Mouse (Mus musculus) cerebellum, adult 9-10 months (tissue): ENCODE results near the gene Lclat1.

Experiments
- DNase-seq: peaks from one replicate; pipeline ENCODE4 v3.0.0; 2022

Gene Lclat1

DNA sequence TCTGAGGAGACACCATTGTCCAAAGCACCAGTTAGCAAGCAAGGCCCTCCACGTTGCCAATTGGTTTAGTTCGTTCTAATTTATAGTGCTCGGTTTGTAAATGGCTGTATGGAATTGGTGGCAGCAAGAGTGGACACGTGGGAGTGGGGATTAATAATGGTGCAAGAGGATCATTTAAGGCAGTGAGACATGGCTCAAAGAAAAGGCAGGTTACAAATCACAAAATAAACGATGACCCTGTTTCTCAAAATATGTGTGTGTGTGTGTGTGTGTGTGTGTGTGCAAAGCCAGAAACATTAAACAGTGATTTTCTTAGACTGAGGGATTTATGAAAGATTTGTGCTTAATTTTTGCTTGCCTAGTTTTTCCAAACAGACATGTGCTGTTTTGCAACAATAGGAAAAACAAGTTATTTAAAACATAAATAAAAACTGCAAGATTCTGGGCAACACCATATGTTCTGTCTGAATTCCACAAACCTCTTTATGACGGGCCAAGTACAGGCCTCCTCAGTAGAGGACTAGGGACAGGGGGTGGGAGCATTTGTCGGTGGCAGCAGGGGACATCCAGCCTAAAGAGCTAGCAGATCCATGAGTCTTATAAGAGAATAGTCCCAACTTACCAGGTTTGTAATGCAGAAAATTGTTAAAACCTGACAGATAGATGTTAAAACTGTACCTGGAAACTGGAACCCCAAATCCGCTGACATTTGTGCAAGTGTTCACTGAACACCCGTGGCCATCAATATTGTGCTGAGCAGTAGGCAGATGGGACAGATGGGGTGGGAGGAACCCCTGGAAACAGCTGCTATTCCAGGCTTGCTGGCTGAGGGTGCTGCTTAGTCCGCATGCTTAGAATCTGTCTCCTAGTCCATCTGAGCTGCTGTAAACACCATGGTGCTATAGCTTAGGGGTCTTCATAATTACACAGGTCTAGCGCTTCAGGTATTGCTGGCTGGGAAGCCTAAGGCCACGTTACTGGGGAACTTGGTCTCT is 15.4 kb upstream of the Lclat1 start:
- no peak for DNase-seq

DNA sequence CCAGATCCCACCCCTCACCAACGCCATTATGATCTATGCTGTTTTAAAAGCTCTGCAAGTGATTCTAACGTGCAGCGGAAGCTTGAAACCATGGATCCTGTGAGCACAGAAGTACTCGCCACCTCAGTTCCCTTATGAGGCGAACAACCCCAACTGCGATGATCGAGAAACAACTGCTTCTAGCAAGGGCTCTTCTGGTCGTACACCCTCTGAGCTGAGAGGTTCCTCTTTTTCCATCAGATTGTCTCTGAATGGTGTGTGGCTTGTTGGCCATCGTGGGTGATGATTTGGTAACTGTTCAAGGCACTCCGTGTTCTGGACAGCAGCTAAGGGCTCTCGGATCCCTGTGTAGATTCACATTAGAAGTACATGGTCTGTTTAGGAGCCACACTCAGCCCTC is 12.7 kb upstream of the Lclat1 start:
- no peak for DNase-seq

DNA sequence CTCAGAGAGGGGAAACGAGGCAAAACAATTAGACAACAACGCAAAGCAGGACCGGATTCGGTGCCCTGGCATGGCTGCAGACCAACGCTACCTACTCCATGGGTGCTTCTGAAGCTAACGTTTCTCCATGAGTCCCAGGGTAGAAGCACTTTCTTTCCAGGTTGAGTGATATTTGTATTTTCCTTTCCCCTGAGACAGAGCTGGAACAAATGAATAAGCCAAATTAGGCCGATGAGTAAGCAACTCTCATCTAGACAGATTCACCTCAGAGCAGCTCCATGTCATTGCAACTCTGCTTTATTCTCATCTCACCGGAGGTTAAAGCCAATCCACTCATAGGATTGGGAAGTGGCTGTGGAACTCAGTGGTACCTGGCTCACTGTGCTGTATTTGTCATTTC is 12.2 kb upstream of the Lclat1 start:
- DNase-seq = no peak

DNA sequence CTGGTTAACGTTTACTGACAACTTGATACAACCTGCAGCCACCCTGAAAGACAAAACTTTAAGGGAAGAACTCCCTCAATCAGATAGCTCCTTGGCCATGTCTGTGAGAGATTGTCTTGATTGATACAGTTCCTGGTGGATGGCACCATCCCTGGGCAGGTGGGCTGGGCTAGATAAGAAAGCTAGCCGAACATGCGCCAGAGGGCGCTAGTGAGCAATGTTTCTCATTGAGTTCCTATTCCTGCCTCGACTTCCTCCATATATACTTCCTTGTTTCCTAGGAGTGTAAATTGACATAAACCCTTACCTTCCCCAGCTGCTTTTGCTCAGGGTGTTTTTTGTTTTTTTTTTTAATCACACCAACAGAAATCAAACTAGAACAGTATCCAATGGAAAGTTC is 11.3 kb upstream of the Lclat1 start:
- no peak for DNase-seq

DNA sequence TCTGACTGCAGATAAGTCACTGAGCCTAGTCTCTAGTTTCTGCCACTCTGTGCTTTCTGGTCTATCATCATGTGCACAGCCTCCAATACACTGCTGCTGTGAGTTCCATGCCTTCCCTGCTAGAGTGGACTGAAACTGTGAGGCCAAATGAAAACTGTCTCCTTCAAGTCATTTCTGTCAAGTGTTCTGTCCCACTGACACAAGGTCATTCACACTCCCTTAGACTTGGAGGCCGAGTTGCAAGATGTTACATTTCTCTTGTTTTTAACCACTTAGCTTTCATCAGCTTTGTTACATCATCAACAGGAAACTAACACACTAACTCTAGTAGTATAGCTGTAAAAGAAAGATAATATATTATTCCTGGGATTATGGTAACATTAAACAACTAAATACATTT is 9.1 kb upstream of the Lclat1 start:
- DNase-seq = no peak

DNA sequence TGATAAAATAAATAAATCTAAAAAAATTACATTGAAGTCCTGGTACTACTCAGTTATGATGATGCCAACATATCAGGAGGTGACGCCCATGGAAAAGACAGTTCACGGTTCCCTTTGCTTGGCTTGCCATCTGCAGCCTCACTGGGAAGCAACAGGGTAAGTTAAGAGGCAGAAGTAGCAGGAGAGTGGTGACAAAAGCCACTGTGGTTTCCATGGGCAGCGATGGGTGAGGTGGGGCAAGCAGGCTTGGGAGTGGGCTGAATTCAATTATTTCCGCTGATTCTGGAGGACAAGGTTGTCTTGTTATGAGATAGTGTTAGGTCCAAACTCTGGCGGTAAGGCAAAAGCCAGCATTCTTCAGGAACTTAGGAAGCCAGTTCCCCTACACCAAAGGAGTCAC is 7.4 kb upstream of the Lclat1 start:
- DNase-seq = no peak

DNA sequence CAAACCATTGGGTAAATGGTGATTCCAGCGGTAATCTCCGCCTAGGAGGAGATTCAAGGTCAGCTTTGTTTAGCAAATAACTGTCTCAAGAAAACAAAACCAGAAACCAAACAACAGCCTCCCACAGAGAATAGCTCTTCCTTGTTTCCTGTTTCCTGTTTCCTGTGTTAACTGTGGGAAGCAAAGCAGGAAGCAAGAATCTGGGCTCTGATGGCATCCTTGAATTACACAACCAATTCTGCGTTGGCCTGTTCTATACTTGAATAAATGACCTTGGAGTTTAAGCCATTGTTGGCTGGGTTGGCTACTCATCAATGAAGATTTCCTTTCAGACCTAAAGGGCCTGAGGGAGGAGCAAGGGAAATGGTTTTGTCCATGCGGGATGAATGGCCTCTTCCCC is 5.2 kb upstream of the Lclat1 start:
- DNase-seq = no peak

DNA sequence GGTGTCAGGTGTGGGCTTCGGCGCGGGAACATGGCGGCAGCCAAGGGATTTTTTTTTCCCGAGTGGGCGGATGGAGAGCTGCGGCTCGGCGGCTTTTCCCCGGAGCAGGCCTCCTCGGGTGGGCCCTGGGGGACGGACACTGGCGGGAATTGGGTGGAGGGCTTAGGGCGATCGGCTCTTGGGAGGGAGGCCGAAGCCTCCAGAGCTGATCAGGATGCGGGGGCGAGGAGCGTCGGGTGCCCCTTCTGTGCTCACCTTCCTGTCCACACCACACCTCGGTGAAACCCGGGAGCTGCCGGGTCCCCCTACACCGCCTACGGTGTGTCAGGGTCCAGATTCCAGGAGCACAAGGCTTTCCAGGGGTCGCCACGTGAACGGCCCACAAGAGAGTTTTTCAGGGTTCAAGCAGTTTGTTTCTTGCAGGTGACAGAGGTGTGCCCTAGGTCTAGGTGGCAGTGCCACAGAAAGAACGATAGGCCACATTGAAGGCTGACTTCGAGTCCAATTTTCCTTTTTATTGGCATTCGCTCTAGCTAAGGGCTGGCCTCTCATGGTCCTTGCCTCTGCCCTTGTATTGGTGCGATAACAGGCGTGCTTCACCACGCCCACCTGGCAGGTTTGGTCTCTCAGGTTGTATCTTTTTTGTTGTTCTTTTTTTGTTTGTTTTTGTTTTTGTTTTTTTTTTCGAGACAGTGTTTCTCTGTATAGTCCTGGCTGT is 544 bp downstream of the Lclat1 start:
- peak; percentile 36 for DNase-seq

DNA sequence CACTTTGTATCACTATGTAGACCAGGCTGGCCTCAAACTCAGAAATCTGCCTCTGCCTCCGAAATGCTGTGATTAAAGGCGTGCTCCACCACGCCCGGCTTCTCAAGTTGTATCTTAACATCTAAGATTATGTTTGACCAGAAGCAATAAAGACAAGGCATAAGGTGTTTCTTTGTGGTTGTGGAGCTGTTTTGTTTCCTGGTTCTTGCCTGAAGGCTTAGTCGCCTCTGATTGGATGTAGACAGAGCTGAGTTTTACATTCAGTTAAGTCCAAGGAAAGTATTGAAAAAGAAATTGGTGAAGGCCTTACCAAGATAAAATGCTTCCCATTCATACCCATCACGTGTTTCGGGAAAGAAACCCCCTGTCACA is 1.1 kb downstream of the Lclat1 start:
- DNase-seq = no peak

DNA sequence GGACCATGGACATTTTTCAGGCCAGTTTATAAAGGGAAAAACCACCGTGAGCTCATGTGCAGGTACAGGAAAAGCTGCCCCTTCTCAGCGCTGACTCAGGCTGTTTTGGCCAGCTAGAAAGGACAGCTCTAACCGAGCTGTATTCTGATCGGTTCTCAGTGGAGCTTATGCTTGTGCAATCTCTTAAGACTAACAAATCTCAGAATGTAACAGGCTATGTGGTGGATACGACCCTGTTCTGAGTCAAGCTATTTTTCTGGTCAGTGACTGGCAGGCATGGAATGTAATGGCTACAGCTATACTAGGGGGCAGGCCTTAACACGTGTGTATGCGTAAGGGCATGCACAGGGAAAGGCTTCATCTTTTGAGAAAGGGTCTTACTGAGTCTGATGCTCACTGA is 4.3 kb downstream of the Lclat1 start:
- DNase-seq = no peak

DNA sequence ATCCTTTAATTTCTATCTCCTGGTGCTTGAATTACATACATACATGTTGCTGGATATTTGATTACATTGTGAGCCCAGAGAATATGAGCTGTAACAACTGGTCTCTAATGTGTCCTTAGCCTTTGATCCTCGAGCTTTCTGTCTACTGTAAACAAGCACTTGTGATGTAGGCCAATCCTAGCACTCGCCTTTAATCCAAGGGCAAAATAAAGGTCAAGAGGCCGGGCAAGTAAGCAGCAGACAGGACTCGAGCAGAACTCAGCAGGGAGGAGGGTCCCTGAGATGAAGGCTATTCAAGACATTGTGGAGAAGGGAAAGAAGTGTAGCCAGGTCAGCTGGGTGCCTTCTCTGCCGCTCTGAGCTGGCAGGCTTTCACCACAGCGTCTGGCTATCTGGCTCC is 4.8 kb downstream of the Lclat1 start:
- no peak for DNase-seq

DNA sequence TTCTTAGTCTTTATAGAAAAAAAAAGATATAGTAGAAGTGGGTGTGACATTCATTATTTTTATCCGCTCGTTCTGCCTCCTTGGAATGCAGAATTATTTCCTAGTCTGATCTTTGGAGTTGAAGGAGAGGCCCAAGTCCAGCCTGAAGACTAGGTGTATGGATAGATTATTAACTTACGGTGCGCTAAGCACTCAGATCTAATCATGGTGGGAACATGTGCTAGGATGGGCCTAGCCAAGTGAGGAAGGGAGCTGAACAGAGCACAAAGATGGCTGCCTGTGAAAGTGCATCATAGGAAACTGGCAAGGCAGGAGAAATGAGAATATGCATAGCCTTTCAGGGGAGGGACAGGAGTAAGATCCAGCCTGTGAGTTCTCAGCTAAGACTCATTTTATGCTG is 5.4 kb downstream of the Lclat1 start:
- no peak for DNase-seq

DNA sequence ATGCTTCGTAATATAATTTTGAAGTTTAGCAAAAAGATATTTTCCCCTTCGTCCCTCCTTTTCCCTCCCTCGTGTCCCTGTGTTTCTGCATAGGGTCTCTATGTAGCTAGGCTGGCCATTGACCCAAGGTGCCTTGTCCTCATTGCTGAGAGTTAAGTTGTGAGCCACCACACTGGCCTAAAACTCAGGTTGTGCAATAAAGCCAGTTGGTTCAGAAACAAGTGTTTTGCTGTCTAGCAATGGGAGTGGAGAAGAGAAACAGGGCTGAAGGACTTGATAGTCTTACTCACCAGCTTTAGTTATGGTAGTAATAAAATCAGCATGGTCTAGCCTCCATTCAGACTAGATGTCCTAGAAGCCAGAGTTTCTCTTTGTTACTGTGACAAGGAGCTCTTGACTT is 10.3 kb downstream of the Lclat1 start:
- DNase-seq = no peak

DNA sequence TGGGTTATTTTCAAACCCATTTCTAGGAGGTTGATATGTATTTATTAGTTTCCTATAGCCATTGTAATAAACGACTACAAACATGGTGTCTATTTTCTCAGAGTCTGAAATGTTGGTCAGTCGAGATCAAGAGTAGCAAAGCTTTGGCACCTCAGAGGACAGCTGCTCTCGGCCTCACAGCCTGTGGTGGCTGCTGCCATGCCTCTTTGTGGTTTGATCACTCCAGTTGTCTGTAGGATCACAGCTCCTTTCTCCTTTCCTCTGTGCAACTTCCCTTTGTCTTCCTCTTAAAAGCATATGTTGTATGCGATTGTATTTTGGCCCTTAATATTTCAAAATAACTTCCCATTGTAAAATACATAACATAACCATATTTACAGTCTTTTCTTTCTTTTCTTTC is 10.9 kb downstream of the Lclat1 start:
- DNase-seq = no peak

DNA sequence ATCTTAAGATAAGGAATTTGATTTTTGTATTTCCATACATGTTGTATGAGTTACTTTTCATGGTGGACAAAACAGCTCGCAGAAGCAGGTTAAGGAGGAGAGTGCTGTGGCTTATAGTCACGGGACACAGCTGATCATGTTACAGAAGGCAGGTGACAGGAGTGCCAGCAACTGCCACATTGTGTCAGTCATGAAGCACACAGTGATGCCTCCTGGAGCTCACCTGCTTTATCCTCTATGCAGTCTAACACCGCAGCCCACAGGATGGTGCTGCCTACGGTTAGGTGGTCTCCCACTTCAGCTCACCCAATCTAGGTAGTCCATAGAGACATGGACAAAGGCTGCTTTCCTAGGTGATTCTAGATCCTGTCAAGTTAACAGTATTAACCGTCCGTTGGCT is 11.4 kb downstream of the Lclat1 start:
- DNase-seq = no peak

DNA sequence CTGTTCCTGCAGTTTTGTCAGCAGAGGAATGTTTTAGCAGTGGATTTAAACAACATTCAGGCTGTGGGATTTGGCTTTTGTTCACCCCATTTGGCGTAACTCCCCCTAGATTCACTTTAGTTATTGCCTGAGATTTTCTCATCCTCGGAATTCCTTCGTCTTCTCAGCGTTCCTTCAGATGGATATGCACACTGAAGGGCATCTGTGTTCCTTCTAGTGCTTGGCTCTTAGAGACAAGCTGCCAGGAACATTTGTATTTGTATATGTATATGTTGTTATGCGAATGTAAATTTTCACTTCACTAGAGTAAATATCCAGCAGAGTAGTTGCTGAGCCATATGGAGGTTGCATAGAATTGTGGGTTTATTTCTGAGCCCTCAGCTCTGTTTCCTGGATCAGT is 12.8 kb downstream of the Lclat1 start:
- no peak for DNase-seq

DNA sequence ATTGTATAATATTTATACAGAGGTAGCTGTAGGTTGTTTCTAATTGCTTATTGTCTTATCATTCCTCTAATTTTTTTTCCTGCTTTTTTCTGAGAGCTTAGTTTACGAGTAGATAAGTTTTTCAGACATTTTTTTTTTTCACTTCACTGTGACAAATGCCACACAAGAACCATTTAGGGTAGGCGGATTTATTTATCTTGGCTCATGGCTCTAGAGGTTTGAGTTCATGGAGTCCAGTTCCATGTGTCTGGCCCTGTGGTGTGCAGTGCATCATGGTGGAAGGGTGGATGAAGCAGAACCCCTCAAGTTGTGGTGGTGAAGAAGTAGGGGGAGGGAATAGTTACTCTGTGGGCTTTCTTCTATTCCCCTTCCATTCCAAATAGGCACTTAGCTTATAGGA is 13.9 kb downstream of the Lclat1 start:
- no peak for DNase-seq

DNA sequence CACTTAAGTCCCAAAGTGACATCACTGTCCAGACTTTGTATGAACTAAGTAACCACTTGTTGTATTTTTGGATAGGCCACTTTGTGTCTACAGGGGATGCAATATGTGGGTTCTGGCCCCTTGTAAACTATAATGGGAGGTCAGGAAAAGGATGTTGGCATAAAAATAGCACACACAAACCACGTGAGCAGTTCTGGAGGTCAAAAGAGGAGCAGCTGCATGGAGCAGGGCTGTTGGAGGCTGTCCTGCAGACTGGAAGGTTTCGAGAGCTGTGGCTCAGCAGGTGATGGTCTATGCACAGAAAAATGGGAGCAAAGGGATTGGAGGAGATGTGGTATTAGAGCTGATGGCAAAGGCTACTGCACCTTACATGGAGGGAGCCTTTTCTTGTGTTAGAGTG is 18.6 kb downstream of the Lclat1 start:
- DNase-seq = no peak

DNA sequence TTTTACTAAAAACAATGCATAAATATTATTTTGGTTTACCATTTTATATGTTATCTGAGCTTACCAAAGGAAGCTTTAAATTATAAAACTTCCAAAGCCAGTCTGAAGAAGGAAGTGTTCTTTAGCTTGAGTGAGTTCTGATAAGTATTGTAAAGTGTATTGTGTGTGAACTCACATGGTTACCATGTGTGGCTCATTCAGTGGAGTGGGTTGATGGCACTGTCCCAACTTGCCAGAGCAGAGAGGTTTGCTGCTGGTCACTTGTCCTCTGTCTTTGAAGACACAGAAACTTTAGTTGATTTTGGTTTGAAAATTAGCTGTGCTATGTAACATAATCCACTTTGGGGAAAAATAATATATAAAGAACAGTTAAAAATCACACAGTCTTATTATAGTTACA is 19.1 kb downstream of the Lclat1 start:
- DNase-seq = no peak

DNA sequence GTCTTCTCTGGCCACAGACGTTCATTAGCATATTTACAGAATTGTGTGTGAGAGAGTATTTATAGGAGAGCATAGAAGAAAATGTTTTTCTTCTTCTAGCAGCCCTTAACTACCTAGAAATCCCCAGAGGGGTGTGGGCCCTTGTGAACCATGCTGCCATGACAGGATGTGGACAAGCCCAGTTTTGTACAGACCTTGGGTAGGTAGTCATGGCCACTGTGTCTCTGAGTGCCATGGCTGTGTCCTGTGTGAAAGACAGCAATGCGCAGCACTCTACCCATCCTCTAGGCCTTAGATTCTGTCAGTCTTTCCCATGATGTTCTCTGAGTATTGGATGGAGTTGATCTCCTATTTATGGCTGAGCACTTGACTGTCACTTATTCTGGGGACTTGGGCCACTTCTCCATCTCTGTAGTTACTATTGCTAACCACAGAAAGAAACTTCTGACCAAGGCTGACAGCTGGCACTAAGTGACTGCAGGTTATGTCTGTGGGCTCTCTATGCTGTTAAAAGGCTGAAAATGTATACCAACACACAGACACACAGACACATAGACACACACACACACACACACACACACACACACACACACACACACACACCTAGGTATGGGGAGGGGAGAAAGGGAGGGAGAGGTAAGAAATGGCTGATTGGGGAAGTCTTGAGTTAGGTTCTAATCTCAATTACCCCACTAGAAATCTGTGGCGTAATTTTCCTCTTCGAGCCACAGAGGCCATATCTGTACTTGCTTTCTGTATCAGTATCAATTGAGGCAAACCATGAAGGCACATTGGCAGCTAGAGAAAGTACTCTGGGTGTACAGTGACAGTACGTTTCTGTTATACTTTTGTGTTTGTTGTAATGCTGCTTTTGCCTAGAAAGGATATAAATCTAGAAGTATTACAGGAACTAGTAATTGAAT is 29.0 kb downstream of the Lclat1 start:
- no peak for DNase-seq

DNA sequence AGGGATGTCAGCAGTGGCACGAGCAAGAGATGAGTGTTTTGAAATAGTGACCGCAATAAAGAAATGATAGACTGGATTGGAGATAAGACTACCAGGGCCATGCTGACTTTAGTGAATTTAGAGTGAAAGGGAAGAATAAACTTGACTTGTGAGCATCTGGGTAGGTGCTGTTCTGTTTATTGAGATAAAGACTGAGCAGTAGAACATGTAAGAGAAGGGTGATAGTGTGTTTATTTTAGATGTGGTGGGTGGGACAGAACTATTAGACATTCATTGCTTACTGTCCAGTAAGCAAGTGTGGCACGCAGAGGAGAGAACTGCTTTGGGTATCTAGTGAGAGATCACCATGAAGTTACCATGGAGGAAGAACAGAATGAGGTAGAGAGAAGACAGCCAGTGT is 30.4 kb downstream of the Lclat1 start:
- DNase-seq = no peak

DNA sequence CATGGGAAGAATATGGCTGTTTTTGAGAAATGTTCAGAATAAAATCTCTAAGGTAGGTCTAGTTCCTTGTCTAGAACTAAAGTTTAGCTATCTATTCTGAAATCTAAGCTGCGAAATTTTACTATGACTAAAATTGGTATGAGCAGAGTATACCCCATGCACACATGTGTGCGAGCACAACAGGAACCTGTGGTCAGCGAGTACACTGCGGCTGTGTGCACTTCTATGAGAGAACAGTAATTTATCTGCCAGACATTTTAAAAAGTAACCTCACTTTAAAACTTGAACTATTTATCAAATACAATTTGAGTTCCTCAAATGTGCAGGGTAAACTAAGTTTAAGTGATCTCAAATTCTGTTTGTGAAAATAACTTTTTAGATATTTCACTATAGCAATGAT is 34.2 kb downstream of the Lclat1 start:
- no peak for DNase-seq

DNA sequence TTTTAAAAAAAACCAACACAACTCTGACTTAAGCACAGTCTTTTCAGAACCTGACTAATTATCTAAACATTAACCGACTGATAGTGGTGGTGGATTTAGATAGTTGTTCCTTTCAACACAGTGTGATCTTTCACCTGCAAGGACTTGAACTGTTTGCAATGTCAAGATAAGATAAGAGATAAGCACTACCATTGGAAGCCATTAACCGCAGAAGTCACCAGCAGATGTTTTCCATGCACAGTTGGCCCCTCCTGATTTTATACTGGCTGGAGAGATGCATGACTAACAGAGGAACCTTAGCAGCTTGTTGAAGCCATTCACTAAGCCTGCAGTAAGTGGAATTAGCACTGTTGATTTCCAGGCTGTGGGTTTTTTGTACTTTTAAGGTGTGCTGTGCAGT is 34.7 kb downstream of the Lclat1 start:
- no peak for DNase-seq
